Mouse (Mus musculus) heart, postnatal 4 days (tissue): ENCODE results near the gene 4930518I15Rik. TPM values are rescaled to one million over a fixed set of nuclear protein-coding genes. Genes with fewer than 3 reads are reported as not detected.
"Not testable (repeated sequence)": the region's sequence is repeated elsewhere in the genome, so short reads cannot be mapped to it uniquely, and the experiment has no call there.

Source experiments
- DNase-seq: peaks from one replicate; pipeline ENCODE4 v3.0.0; 2021
- total RNA-seq, 2 experiments: library from RNA; stranded (reverse); gene quantifications; 2 replicates each; pipeline ENCODE4 v1.2.3; 2021

4930518I15Rik gene
- total RNA-seq, 2 experiments from 2014 or later, result 1.3 to 2.0 TPM

DNA sequence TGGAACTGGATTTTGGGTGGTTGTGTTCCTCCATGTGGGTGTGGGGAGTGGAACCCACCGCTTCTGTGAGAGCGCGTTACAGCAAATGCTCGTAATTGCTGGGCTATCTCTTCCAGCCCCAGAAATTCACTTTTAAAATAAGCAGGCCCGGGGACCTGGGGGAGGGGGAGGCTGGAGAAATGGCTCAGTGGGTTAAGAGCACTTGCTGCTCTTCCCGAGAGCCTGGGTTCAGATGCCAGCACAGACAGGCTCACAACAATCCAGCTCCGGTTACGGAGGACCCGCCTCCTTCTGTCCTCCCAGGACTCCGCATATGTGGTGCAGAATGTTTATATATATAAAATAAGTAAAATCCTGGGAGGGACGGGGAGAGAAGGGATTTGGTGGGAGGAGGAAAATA lies 15.0 kb downstream of the 4930518I15Rik start:
- no peak for DNase-seq

GRCm38 (mm10) chr2:156841841-156842706 lies 15.7 kb downstream of the 4930518I15Rik start:
- DNase-seq, result peak; percentile 72

DNA sequence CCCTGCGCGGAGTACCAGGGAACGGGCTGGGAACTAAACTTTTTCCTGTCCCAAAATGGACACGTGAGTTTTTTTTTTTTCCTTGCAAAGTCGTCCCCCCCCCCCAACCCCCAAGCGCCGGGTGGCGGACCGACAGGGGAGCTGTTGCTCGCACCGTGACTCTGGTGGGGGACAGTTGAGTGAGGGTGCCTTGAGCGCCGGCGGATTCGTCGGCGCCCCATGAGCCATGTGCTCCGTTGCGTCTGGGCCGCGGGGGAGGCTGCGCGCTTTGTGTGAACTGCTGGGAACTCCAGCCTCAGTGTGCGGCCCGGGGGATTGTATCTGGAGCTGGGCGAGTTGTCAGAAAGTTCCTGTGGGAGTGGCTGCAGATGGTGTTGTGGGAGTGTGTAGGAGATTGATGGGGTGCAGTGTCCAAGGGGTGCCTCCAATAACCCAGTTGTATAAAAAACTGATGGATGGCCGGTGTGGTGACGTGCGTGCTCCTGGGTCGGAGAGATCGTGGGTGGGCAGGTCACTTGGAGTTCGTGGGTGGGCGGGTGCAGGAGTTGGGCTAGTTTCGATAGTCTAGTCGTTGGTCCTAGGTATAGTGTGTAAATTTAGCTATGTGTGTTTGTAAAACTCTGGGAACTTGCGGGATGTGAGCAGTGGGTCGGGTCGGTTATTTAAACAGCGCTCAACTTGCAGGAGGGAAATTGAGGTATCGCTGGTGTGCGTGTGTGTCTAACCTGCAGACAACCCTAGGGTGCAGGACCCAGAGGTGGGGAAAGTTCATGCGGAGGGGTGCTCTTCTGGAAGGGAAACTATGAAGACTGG lies 16.5 kb downstream of the 4930518I15Rik start:
- peak; percentile 77 for DNase-seq

DNA sequence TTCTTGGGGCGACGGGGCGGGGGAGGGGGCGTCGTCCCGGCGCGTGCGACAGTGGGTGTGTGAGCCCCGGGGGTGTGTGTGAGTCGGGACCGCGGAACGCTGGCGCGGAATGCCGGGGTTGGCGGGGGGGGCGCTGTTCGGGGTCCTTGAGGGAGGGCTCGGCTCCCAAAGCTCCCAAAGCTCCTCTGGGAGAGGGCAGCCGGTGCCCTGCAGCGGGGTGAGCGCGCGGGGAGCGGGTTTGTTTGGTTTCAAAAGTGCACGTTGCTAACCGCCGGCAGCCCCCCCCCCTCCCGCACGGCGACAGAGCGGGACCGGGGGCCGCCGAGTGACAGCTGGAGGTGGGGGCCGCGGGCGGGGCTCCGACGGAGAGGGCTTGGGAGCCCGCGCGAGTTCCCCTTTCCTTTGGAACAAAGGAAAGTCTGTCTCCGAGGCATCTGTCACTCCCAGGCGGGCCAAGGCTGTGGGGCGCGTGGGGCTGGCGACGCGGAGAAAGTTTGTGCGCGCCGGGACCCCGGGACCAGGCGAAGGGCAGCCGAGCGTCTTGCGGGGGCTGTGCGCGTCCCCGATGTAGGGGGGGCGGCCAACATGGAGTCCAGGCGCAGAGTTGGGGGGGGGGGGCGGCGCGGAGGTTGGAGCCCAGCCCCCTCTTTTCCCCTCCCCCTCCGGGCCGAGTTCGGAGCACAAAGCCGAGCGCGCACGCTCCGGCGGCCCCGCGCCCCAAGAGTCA lies 17.3 kb downstream of the 4930518I15Rik start:
- DNase-seq, result peak; percentile 62

DNA sequence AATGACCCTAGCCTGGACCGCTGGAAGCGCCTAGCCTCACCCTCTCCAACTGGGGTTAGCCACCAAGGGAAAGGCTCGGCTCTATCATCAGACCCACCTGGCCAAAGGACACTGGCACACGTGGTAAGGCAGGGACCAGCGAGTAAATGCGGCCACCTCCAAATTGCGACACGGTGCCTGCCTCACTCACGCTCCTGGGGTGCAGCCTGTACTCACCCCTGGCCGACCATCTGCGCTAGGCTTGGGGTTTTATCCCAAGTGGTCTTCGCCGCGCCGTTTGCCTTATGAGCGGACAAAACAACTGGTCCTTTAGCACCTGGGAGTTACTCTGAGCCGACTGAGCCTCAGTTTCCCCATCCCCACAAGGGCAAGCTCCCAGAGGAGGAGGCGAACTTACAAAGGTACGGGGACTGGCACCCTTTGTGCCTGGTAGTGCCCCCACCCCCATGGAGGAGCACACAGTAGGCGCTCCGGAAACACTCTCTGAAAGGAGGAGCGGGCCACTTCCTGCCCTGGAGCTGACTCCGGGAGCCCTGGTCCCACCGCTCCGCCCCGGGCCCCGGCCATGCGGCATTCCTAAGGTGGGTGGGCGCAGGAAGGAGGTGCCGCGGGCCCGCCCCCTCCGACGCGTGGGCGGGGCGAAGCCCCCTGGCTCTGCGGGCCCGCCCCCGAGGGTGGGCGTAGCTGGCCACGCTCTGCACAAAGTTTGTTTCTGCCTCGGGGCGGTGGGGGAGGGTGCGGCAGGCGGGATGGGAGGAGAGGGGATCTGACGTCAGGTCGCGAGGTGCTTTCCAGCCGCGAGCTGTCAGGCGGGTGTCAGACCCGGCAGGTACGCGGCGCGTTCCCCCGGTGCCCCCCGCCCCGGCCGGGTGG lies 18.2 kb downstream of the 4930518I15Rik start, which contains the start of gene Tgif2:
Gene Tgif2, plus strand, starts transcription at position 689 of the 873 bp plus-strand sequence.
- peak; percentile 91 for DNase-seq

DNA sequence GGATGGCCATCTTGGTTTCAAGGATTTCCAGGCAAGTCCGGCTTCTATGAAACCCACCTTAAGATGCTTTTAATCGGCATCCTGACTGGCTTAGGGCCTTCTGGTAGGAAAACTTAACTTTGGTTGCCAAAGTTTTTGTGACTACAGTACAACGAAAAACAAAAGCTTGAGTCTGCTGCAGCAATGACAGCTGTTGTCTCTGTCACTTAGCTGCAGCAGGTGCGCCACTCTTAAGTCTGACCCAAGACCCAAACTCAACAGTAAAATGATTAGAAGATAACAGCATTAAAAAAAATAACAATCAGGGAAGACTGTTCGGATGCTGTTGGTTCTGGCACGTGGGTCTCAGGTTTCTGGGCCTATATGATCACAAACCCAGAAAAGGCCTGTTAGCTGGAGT lies 18.9 kb downstream of the 4930518I15Rik start:
- DNase-seq, result no peak

DNA sequence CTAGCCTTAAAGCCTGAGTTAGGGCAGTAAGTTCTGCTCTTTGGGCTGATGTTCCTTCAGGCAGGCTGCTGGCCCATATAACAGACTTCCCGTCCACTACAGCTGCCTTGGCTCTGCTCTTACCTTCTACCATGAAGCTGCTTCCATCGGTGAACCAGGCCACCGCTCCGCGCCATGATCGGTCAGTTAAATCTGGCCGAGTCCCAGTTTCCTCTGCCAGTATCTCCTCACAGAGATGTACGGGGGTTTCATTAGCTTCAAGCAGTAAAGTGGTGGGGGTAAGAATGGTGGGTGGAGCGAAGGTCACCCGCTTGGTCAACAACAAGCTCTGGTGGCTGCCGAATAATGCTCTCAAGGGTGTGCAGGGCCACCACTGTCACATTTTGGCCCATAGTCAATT lies 23.4 kb downstream of the 4930518I15Rik start:
- DNase-seq, result no peak

- DNase-seq, result not testable (repeated sequence)
Observed at GRCm38 (mm10) chr2:156825128-156825527, 32.6 kb downstream of the 4930518I15Rik start.

GRCm38 (mm10) chr2:156816116-156816515 lies 41.6 kb downstream of the 4930518I15Rik start:
- no peak for DNase-seq

DNA sequence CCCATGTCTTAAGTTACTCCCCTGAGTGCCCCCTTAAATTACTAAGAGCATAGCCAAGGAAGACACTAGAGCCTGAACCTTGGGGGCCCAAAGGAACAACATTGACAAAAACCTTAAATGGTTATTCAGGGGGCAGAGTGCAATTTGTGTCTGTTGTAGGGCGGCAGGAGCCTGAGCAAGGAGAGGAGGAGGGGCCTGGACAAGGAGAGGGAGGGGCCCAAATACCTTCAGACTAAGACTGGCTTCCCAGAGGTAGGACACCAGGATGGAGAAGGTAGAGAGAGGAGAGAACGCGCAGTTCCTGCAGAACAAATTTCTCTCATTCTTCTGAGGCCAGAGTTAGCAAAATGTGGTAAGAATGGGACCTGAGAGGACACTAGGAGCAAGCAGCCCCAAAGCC lies 42.3 kb downstream of the 4930518I15Rik start:
- no peak for DNase-seq

- no peak for DNase-seq
Observed at GRCm38 (mm10) chr2:156814893-156815292, 42.9 kb downstream of the 4930518I15Rik start.

- DNase-seq, result peak; percentile 35
Observed at GRCm38 (mm10) chr2:156814344-156814801, 43.4 kb downstream of the 4930518I15Rik start.

- peak; percentile 11 for DNase-seq
Observed at GRCm38 (mm10) chr2:156811556-156811955, 46.2 kb downstream of the 4930518I15Rik start.

- DNase-seq, result no peak
Observed at GRCm38 (mm10) chr2:156810716-156811115, 47.0 kb downstream of the 4930518I15Rik start.

GRCm38 (mm10) chr2:156809579-156809978 lies 48.2 kb downstream of the 4930518I15Rik start:
- peak; percentile 82 for DNase-seq

DNA sequence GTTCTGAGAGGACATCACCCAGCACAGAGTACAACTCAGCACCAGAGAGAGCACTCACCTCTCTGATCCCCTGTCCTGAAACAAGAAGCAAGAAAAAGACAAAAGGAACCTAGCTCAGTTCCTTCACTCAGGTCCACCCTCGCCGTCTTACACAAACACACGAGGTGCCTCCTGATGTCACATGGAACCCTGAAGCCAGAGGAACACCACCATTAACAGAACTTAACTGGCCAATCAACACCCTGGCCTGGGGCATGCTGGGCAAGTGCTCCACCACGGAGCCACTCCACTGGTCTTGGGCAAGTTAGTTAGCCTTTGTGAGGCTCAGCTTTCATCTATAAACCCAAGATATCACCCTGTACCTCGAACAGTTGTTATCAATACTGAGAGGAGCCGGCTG lies 50.9 kb downstream of the 4930518I15Rik start:
- no peak for DNase-seq

Other genes starting within 250 kb of the 4930518I15Rik start
- gene Dlgap4, start 244.2 kb downstream of the 4930518I15Rik start, total RNA-seq, result 10 to 100 TPM; 57.1 to 58.3 TPM
- gene Myl9, start 82.5 kb downstream of the 4930518I15Rik start, total RNA-seq, result 1,000 to 10,000 TPM; 1,178 to 1,267 TPM
- 10 to 100 TPM; 18.2 to 19.3 TPM for gene Tgif2, start 17.9 kb downstream of the 4930518I15Rik start, total RNA-seq
- 100 to 1,000 TPM; 136 to 142 TPM for gene Rab5if, start 5.2 kb upstream of the 4930518I15Rik start, total RNA-seq
- not detected for gene Sla2, start 29.2 kb upstream of the 4930518I15Rik start, total RNA-seq
- gene Ndrg3, start 134.1 kb upstream of the 4930518I15Rik start, total RNA-seq, result 10 to 100 TPM; 23.0 to 27.2 TPM
- gene Dsn1, start 149.2 kb upstream of the 4930518I15Rik start, total RNA-seq, result 10 to 100 TPM; 21.5 to 24.3 TPM
- 10 to 100 TPM; 36.9 to 39.8 TPM for gene Soga1, start 221.3 kb upstream of the 4930518I15Rik start, total RNA-seq
- gene Tldc2, start 229.1 kb upstream of the 4930518I15Rik start, total RNA-seq, result not detected